Mouse (Mus musculus) spleen, adult 2 months (tissue): ENCODE data around the gene Slc25a11.

ENCODE experiments used
- CTCF ChIP-seq: fragments of 200-500 bp; IDR thresholded peaks from 2 replicates; pipeline ENCODE4 v1.5.1; 2011; ENCODE audit warnings: mild to moderate bottlenecking, inconsistent platforms; ENCODE audit not compliant: insufficient read depth, insufficient read length, insufficient replicate concordance; ENCODE audit errors: extremely low read depth
- POLR2A ChIP-seq: fragments of 200-500 bp; IDR thresholded peaks from 2 replicates; pipeline ENCODE4 v1.6.1; 2011; ENCODE audit warnings: low read depth, low read length, inconsistent platforms

- TF ChIP-seq POLR2A (no peak), CTCF (no peak)
Measured at GRCm38 (mm10) chr11:70655571-70656455, 8.5 kb upstream of the Slc25a11 start.
